Mouse (Mus musculus) testis, adult 2 months (tissue): ENCODE results near the gene Prcd. TPM values are rescaled to one million over a fixed set of nuclear protein-coding genes. Genes with fewer than 3 reads are reported as not detected.
A peak's percentile ranks its signal among the peaks of the same experiment; 100 is the strongest.
"Not testable (repeated sequence)": the region's sequence is repeated elsewhere in the genome, so short reads cannot be mapped to it uniquely, and the experiment has no call there.

Experiments used
- H3K27ac ChIP-seq: fragments of 200-500 bp; 2 replicates; pipeline ENCODE4 v1.5.1; 2012; ENCODE audit warnings: low read depth, low read length; ENCODE audit not compliant: control insufficient read depth, insufficient read depth
- H3K27me3 ChIP-seq: fragments of 200-500 bp; 2 replicates; pipeline ENCODE4 v1.6.1; 2012; ENCODE audit warnings: mild to moderate bottlenecking, low read length, moderate library complexity; ENCODE audit not compliant: control insufficient read depth, insufficient read depth
- H3K36me3 ChIP-seq: fragments of 200-500 bp; 2 replicates; pipeline ENCODE4 v1.6.1; 2012; ENCODE audit warnings: mild to moderate bottlenecking, low read length; ENCODE audit not compliant: control insufficient read depth, insufficient read depth
- H3K4me1 ChIP-seq: fragments of 200-500 bp; 2 replicates; pipeline ENCODE4 v1.6.1; 2012; ENCODE audit warnings: low read length; ENCODE audit not compliant: control insufficient read depth, insufficient read depth
- H3K4me3 ChIP-seq: fragments of 200-500 bp; 2 replicates; pipeline ENCODE4 v1.5.1; 2012; ENCODE audit warnings: low read depth, mild to moderate bottlenecking, low read length, moderate library complexity, mixed read lengths; ENCODE audit not compliant: control insufficient read depth
- CTCF ChIP-seq: fragments of 200-500 bp; IDR thresholded peaks from 2 replicates; pipeline ENCODE4 v1.5.1; 2012; ENCODE audit warnings: low read depth, mild to moderate bottlenecking, inconsistent platforms, low read length, moderate library complexity; ENCODE audit not compliant: control insufficient read depth, insufficient read depth, insufficient replicate concordance
- POLR2A ChIP-seq: fragments of 200-500 bp; IDR thresholded peaks from 2 replicates; pipeline ENCODE4 v1.6.1; 2012; ENCODE audit warnings: low read depth, mild to moderate bottlenecking, inconsistent platforms, low read length, moderate library complexity; ENCODE audit not compliant: control insufficient read depth
- polyA plus RNA-seq: library from polyadenylated mRNA; depleted of rRNA; stranded (reverse); fragments of >200 nt; gene quantifications from 2 replicates; pipeline ENCODE4 v1.2.3, GENCODE M21; 2012; rRNA removed

The Prcd gene
- polyA plus RNA-seq: 7.8 and 8.4 TPM in 2 replicates

DNA sequence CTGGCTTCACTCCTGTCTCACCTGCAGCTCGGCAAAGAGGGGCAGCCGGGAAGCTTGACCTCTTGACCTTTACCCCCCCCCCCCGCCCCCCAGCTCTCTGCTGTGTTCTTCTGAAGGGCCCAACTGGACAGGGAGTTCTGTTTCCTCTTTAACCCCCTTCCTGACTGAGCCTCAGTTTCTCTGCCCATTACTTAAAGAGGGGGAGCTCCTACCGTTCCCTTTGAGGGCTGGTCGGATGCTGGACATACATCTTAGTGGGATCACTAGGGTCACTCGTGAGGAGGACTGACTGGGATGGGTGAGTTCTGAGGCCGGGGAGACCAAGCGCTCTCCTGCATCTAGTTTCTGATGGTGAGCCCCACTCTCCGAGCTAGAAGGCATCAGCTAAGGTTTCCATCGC is at the start of gene Prcd:
Prcd (plus strand) TSS at position 301 of the 400 bp plus-strand sequence.
- Histone ChIP-seq H3K4me1 (peaks cover 30% of the 10 kb centered on the region), H3K36me3 (no peaks in the 10 kb centered on the region), H3K27me3 (no peaks in the 10 kb centered on the region)

DNA sequence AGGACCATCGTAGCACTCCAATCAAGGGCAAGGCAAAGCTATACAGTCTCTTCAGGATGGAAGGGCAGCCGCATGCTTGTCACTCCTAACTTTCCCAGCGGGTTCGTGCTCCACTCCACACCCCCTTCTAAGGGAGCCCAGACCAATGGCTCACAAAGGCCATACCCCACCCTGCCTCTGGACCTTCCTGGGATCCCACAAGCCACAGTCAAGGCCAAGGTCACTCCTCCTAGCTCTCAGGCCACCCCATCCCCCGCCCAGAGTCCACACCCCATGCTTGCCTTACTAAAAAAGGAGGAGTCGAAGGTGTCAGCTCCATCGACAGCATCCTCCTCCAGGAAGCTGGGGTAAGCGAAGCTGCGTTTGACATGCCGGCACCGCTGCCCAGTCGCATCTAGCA is 49.2 kb upstream of the Prcd start:
- TF ChIP-seq CTCF: no peak
- no peak for TF ChIP-seq POLR2A
- Histone ChIP-seq H3K4me3 (no peak overlapping the region), H3K27me3 (no peaks in the 10 kb centered on the region), H3K36me3 (no peaks in the 10 kb centered on the region), H3K27ac (no peak overlapping the region), H3K4me1 (no peaks in the 10 kb centered on the region)

More for the DNA sequence above, at the start of gene Prcd:
- Histone ChIP-seq H3K27ac (no peak within 1 kb of the TSS), H3K4me3 (peak within 1 kb of the TSS; percentile 53)
- TF ChIP-seq CTCF: no peak

DNA sequence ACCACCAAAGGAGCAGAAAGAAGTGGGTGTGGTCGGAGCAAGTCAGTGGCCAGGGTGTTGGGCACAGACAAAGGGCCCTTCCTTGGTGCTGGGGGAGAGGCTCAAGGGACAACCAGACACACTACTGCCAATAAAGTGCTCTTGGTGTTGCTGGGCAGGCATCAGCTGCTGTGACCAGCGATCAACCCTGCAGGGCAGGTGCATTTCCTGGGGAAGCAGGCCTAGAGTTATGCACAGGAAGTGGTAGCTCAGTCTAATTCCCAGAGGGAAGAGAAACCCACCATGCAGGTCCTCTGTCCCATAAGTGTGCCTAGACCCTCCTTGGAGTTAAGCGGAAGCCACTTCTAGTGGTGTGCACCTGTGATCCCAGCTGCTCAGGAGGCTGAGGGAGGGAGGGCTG is 45.6 kb upstream of the Prcd start:
- no peak overlapping the region for H3K4me3 ChIP-seq

DNA sequence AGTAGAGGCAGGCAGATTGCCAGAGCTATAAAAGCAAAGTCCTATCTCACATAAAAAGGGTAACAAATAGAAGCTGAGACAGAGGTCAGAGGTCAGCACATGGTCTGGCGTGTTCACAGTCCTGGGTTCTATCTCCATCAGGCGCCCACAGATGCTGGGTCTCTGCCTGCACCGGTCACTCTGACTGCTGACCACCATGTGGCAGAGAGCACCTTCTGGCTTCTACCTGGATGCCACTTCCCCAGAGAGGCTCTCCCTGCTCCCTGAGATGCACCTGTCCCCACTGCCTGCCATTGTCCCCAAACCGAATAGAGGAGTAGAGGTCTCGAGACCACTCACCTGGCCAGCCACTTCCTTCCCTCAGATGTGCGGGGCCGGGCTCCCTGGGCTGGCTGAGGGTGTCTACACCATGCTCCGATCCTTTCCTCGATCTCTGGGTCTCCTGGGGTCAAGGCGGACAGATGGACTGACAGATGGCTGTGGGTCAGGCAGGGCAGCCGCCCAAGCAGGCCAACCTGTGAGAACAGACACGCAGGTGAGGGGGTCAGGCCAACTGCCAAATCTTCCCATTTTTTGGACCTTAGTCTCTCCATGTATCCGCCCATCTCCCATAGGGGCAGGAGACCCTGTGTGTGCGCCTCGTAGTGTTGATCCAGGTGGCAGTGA is 43.2 kb upstream of the Prcd start:
- H3K27ac ChIP-seq: no peak overlapping the region

More for the DNA sequence above, 45.6 kb upstream of the Prcd start:
- no peak for TF ChIP-seq CTCF
- no peak for TF ChIP-seq POLR2A
- no peaks in the 10 kb centered on the region for H3K4me1 ChIP-seq
- H3K27me3 ChIP-seq: no peaks in the 10 kb centered on the region
- H3K27ac ChIP-seq: no peak overlapping the region
- H3K36me3 ChIP-seq: no peaks in the 10 kb centered on the region

DNA sequence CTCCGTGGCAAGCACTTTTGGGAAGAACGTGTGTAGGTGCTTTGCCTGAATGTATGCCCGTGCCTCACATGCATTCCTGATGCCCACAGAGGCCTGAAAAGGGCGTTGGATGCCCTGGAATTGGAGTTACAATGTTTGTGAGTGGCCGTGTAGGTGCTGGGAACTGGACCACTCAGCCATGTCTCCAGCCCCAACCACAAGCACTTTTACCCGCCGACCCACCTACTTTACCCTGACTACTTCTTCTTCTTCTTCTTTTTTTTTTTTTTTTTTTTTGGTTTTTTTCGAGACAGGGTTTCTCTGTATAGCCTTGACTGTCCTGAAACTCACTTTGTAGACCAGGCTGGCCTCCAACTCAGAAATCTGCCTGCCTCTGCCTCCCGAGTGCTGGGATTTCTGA is 42.2 kb upstream of the Prcd start:
- H3K27ac ChIP-seq, H3K36me3 ChIP-seq, H3K27me3 ChIP-seq, H3K4me3 ChIP-seq, H3K4me1 ChIP-seq: not testable (repeated sequence)

More for the DNA sequence above, 43.2 kb upstream of the Prcd start:
- Histone ChIP-seq H3K4me1 (no peaks in the 10 kb centered on the region), H3K4me3 (no peak overlapping the region), H3K36me3 (no peaks in the 10 kb centered on the region), H3K27me3 (no peaks in the 10 kb centered on the region)
- TF ChIP-seq CTCF (no peak), POLR2A (no peak)

DNA sequence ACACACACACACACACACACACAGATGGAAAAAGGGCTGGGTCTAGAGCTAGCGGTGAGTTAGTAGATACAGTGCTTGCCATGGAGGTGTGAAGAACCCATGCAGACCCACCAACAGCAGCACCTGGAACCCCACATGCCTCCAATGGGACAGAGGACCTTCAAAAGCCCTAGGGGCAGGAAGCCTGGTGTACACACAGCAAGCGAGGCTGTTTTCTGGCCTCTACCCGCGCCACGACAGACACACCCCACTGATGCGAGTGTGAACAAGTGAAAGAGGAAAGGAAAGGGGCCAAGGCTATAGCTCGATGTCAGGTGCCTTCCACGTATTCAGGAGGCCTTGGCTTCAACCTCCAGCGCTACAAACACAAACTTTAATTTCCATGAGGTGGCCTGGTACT is 41.5 kb upstream of the Prcd start:
- no peaks in the 10 kb centered on the region for H3K27me3 ChIP-seq
- no peak overlapping the region for H3K27ac ChIP-seq
- H3K4me1 ChIP-seq: no peaks in the 10 kb centered on the region; the same call in 1 of the 2 replicates
- TF ChIP-seq POLR2A: no peak
- TF ChIP-seq CTCF: no peak
- no peaks in the 10 kb centered on the region for H3K36me3 ChIP-seq
- H3K4me3 ChIP-seq: no peak overlapping the region

DNA sequence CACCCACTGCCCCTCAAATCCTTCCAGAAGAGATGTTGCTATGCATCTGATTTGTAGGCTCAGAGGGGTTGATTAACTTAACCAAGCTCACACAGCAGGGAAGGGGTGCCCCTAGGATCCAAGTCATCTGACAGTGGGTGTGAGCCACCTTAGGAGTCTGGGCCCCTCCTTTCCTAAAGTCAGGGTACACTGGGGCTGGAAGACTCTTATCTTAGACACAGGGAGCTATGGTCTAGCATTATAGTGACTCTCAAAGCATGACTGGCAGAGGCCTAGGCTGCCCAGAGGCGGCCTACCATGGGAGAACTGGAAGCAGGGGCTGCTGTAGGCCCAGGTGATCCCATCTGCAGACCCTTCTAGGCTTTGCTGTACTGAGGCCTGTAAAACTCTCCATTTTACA is 40.8 kb upstream of the Prcd start:
- TF ChIP-seq CTCF (no peak), POLR2A (no peak)
- H3K4me1 ChIP-seq: no peaks in the 10 kb centered on the region; the same call in 1 of the 2 replicates
- H3K27me3 ChIP-seq: no peaks in the 10 kb centered on the region
- no peak overlapping the region for H3K27ac ChIP-seq
- H3K36me3 ChIP-seq: no peaks in the 10 kb centered on the region
- no peak overlapping the region for H3K4me3 ChIP-seq

DNA sequence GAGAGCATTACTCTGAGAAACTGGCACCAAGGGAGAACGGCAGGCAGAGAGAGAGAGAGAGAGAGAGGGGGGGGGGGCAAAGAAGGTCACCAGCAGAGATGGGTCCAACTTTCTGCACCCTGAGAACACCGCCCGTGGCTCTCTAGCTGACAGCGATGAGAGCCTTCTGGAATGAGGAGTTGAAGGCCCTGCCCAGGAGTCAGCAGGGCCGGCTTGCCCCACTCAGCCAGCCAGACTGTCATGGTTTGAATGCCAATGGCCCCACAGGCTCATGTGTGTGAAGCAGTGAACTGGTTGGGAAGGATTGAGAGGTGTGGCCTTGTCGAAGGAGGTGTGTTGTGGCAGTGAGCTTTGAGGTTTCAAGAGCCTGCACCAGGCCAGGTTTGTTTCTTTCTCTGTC is 40.1 kb upstream of the Prcd start:
- no peak overlapping the region for H3K27ac ChIP-seq
- H3K4me1 ChIP-seq: no peaks in the 10 kb centered on the region; the same call in none of the 2 replicates
- no peaks in the 10 kb centered on the region for H3K36me3 ChIP-seq
- H3K4me3 ChIP-seq: no peak overlapping the region
- no peak for TF ChIP-seq CTCF
- TF ChIP-seq POLR2A: no peak
- H3K27me3 ChIP-seq: no peaks in the 10 kb centered on the region
